Mouse (Mus musculus) thymus, postnatal 14 days (tissue): ENCODE measurements at regions not wholly inside any gene's neighbourhood (a gene's known extent, or its start where the extent isn't known, plus 50 kb on each side); places are given as distances from the start of the nearest gene placed in this dataset.
A peak's percentile ranks its signal among the peaks of the same experiment; 100 is the strongest.
"Not testable (repeated sequence)": the region's sequence is repeated elsewhere in the genome, so short reads cannot be mapped to it uniquely, and the experiment has no call there.

Source experiments
- DNase-seq: peaks from one replicate; pipeline ENCODE4 v3.0.0; 2021

DNA sequence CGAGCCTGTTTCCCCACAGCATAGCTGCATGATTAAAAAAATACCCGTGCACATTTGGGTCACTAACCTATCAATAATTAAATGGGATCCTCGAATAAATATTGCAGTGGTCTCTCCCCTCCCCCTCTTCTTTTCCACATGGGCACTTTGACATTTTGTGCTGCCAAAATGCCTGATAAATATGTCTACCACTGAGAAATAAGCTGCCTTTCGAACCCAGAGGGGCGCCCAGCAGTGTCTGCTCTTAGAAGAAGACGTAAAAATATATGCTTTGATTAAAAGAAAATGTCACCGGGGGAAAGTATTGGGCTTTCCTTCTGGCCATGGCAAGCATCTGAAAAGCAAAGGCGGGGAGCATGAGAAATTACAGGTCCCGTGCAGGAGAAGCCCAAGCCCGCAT lies 152.6 kb upstream of the Frmd4a start:
- DNase-seq, result no peak

DNA sequence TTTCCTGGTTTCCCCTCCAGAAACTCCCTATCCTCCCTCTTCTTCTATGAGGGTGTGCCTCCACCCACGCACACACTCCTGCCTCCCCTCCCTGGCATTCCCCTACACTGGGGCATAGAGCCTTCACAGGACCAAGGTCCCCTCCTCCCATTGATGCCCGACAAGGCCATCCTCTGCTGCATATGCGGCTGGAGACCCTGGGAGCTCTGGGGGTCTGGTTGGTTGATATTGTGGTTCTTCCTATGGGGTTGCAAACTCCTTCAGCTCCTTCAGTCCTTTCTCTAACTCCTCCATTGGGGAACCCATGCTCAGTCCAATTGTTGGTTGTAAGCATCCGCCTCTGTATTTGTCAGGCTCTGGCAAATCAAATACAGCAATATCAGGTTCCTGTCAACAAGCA lies 150.8 kb upstream of the Frmd4a start:
- not testable (repeated sequence) for DNase-seq

DNA sequence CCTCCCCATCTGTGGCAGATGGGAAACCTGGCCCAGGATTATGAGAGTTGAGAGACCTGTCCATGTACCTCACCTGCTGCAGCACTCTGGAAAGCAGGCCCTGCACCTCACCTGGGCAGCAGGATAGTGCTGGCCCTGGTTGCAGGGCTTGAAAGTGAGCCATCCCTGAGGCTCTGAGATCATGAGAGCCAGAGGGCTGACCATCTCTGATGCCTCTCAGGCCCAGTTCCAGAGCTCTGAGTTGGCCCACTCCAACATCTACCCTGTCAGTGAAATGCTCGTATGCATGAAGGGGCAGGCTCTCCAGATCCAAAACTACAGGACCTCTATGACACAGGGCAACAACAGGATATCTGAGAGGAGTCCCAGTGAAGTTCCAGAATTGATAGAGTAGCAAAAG lies 147.8 kb upstream of the Frmd4a start:
- no peak for DNase-seq

DNA sequence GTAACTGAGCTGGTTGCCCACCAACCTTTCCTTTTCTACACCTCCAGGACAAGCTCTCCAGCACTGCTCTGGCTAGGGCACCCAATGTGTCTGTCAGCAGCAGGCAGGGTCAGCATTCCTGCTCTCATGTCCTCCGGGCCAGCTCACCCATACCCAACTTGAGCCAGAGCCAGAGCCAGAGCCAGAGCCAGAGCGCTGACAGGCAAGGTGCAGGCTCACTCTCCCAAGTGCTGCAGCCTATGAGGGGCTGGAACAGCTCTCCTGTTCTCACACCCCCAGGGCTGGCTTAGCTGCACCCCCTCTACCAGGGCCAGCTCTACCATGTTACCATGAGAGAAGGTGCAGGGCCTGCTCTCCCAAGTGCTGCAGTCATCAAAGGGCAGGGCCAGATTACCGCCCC lies 145.8 kb upstream of the Frmd4a start:
- no peak for DNase-seq

DNA sequence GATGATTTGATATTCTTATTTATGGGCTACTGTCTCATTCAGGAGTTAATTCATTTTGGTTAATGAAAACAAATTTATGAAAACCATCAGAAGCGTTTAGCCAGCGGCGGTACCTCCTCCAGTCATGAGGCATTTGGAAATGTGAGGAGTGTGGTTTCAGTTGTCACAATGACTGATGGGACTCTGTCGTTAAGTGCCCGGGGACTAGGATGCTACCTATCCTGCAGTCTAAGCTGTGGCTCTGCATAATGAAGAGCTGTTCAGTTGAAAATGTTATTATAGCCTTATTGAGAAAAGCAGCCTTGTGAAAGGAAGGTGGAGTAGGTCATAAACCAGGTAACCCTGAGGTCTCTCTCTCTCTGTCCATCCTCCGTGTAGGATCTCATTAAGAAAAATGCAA lies 130.5 kb upstream of the Frmd4a start:
- no peak for DNase-seq

DNA sequence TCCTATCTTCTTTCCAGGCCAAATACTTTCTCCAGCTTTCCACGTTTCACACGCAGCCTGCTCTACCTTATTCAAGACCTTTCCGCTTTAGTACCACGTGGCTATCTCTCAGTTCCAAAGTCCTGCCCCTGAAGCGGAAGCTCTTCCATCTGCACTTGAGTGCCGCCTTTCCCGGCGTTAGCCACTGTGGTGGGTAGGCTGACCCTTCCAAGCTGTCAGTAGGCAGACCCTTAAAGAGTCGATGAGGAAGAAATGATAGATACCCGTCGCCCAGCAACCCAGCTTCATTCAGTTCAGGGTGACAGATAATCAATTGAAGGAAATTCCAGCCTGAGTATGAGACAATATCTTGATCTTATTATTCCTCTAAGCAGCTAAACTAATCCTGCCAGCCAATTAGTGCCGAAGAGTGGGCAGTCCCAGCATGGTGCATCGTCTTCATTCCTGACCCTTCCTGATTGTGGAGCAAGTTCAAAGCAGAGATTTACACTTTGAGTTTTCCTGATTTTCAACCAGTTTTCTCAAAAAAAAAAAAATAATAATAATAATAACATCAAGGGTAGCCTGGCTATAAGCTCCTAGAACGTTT lies 129.6 kb upstream of the Frmd4a start:
- DNase-seq, result no peak

DNA sequence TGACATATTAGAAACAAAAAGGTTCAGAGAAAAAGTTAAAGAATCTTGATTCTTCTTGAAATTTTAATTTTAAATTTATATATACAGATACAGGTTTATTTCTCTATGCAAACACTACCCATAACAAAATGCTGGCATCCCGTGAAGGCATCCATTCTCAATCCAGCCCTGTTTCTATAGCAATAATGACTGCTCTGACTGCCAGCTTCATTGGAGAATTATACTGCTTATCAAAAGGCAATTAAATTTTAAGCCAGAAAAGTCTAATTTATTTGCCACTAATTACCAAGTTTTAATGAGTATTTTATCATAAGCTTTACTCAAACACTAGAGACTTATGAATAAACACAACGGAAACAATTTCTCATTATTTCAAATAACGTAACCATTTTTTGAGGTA lies 128.1 kb upstream of the Frmd4a start:
- DNase-seq, result no peak

DNA sequence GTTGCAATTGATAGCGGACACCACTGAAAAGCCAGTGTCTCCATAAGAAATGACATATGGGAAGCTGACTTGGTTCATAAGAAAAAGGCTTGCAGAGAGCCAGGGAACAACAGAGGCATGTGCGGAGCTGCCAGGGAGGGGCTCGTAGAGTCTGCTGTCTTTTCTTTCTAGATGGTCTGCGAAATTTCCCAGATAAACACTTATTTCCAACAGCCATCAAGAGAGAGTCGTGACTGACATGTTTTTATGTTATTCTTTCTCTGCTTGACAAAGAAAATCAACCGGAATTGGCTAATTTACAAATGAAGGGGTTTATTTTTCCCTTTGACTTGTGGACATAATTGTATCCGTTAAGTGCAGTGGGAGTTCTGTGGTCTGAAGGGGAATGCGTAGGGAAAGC lies 127.1 kb upstream of the Frmd4a start:
- no peak for DNase-seq

DNA sequence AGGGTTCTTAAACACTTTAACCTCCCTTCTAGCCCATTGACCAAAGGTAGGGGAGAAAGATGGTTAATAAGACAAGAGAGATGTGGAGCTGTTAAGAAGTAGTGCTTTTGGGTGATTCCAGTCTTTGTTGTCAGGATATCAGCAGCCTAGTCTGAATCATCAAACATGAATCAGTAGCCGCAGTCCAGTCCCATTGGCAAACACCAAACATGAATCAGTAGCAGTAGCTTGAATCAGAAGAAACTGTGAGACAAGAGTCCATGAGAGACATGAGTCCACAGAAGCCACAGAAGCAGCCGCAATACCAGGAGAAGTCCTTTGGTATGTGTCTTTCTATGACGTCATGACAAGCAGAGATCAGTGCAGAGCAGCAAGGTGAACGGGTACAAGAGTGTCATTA lies 110.5 kb upstream of the Frmd4a start:
- no peak for DNase-seq

DNA sequence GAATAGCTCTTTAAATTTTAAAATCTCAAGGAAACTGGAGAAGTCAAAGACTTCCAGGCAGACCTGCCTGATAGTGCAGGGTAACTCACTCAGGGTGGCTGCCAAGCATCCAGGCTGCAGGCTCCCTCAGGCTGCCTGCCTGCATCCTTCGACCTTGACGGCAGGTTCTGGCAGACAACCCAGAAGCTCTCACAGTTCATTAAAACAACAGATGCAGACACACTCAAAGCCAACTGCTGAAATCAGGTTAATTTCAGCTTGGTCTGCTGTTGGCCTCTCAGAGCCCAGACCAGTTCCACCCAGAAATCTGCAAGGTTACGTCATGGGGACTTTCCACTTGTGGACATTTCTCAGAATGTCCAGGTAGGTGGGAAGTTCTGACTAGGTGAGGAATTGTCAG lies 109.3 kb upstream of the Frmd4a start:
- DNase-seq, result no peak

DNA sequence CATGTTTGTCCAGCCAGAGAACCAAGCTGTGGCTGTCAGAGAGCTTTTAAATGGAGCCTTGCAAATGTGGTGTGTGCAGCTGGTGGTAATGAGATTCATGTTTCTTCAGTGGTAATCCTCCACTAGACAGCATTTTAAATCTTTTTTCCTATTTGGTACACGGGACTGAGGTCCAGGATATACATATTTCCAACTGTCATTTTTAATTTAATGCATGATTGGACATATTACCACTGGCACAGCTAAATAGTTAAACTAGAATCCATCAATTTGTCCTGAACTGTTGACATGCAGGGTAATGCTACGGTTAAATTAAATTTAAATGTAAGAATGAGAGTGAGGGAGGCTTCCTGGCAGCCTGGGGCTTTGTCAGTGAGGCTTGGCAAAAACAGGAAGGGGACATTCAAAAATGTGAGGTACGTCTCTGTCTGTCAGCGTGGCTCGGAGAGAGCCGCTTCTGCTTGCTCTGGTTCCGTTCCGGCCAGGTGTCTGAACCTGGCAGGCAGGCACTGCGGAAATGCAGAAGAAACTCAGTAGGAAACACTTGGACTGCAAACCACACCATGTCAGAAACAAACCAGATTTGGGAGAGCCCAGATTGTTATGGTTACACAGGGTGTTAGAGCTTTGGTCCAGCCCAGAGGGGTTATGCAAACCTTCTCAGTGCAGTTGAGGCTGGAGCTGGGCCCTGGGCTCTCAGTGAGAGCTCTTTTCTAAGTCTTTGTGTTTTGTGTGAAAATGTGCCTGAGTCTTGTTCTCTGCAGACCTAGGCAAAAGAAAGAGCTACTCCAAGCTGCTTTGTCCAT lies 107.2 kb upstream of the Frmd4a start:
- DNase-seq, result peak; percentile 63

DNA sequence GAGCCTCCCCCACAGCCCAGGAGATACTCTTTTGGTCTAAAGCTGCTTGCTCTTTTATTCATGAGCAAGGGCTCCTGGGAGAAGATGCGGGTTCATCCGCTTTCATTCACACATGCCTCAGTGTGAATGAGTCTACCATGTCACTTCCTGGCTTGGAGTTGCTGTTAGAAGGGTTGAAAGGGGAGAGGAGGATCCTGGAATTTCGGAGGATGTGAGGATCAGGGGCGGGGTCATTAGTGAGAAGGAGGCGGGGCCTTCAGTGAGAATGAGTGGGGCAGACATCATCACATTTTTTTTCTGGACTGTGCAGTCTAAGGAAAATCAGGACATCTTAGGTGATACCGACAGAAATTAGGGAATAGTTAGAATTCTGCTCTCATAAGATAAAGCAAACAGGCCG lies 102.4 kb upstream of the Frmd4a start:
- no peak for DNase-seq

DNA sequence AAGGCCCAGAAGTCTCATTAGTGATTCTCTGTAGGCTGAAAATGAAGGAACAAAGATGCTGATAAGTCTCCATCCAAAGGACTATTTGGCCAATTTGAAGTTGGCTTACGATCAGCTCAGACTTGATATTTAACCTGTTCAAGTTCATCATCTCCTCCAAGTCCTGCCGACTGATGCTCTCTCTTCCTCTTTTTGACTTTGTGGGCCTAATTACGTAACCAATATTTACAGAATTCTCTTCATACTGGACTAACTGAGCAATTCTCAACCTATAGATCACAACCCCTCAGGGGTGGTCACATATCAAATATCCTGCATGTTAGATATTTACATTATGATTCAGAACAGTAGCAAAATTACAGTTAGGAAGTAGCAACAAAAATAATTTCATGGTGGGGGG lies 101.2 kb upstream of the Frmd4a start:
- DNase-seq, result no peak

DNA sequence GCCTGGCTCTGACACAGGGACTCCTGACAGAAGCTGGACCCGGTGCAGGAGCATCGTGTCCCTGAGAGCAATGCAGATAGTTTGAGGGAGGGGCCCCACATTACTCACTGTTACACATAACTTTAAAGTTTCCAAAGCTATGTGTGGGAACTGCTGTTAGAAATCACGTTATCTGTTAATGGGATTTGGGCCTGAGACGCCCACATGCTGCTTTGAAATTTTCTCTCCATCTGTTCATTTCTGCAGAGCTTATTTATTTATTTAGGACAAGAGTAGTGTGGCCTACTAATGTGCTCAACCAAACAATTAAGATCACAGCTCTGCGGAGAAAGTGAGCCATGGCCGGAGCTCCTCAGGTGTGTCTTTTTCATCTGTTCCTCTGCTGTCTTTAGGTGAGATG lies 99.4 kb upstream of the Frmd4a start:
- no peak for DNase-seq

DNA sequence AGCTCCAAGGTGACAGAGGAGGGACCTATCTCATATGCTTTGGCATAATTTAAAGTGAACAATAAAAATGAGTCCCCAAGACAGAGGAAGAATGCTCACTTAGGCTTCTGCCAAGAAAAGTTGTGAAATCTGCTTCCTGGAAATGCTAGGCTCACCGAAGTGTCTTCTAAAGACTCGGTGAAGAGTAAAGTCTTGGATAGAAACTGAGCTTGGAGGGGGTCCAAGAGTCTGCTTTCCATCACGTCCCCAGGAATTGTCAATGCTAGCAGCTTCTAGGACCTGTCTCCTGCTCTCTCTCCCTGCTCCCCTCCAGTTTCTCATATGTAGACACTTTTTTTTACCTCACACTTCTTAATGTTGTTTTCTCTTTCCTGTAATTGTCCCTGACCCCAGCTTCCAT lies 97.6 kb upstream of the Frmd4a start:
- no peak for DNase-seq

DNA sequence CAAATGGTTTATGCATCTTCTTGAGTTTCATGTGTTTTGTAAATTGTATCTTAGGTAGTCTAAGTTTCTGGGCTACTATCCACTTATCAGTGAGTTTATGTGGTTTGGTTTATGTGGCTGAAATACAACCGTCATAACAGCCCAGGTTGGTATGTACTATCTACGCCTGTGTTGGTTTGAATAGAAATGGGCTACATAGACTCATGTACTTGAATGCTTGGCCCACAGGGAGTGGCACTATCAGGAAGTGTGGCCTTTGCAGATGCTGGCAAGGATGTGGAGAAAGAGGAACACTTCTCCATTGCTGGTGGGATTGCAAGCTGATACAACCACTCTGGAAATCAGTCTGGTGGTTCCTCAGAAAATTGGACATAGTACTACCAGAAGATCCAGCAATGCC lies 96.4 kb upstream of the Frmd4a start:
- not testable (repeated sequence) for DNase-seq

DNA sequence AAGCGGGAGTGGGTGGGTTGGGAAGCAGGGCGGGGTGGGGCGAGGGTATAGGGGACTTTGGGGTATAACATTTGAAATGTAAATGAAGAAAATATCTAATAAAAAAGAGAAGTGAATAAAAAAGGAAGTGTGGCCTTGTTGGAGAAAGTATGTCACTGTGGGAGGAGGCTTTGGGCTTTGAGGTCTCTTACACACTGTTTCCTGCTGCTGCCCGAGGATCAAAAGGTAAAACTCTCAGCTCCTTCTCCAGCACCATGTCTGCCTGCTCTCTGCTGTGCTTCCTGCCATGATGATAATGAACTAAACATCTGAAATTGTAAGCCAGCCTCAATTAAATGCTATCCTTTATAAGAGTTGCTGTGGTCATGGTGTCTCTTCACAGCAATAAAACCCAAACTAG lies 94.8 kb upstream of the Frmd4a start:
- DNase-seq, result peak; percentile 67

DNA sequence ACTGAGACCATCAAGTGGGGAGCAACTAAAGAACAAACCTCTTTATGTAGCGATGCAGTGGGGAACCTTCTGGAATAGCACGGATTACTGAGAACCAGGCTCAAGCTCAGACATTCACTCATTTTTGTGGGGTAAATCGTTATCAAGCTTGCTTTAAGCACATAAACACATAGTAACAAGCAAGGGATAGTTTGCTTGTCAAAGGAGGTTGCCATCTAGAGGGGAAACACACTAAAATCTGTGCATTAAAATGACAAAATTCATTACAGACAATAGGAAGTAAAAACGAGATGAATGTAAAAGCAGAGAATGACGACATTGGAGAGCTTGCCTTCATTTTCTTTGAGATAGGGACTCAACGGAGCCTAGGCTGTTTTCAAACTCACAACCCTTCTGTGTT lies 92.8 kb upstream of the Frmd4a start:
- DNase-seq, result no peak

DNA sequence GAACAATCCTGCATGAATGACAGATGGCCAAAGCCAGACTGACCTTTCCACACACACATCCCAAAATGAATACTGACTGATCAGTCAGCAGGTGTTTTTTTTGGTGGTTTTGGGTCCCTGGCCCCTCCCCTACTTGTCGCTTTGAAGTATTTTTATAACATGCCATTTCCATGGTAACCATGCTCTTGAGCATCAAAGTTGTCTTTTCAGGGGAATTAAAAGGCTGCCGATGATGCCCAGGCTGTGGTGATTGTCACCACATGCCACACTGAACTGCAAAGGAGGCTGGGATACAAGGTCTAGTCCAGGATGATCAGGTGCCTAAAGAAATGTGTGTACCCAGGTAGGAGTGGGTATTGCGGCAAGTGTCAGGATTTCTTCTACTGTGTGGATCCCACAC lies 92.3 kb upstream of the Frmd4a start:
- peak; percentile 41 for DNase-seq

DNA sequence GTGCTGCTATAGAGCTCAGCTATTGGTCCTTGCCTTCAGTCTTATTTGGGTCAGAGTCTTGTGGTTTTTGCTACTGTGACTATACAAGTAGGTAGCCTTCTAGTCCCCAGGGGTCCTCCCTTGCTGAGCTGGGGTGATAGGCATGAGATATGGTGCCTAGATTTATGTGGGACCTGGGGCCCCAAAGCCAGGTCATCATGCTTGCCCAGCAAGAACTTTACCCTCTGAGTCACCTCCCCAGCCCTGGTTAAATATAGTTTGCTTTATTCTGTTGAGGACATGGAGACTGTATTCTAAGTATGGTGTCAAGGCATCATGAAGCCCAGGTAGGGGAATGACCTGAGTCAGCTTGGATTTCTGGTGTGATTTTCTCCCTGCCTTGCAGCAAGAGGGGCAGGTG lies 91.4 kb upstream of the Frmd4a start:
- peak; percentile 31 for DNase-seq

DNA sequence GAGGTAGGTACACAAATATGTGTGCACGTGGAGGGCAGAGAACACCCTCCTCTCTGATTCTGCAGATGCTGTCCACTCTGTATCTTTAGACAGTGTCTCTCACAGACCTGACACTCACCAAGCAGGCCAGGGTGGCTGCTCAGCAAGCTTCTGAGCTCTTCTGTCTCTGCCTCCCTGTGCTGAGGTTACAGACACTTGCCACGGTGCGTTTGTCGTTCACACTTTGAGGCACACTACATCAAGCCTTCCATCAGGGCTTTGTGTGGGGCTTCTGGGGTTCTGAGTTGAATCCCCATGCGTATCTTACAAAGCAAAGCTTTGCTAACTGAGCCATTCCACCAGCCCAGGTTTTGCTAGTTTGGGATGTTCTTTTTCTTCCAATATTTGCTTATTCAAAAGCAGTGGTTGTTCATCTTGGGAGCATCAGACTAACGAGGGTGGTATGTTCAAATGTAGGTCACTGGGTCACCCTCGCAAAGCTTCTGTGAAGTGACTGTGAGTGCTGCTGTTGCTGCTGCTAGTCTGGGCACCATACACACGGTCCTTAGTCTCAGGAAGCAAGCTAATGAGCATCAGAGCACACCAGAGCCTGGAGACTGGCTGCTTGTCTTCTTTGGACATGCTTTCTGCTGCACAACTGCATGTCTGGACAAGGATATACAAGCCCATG lies 90.2 kb upstream of the Frmd4a start:
- DNase-seq, result peak; percentile 69

DNA sequence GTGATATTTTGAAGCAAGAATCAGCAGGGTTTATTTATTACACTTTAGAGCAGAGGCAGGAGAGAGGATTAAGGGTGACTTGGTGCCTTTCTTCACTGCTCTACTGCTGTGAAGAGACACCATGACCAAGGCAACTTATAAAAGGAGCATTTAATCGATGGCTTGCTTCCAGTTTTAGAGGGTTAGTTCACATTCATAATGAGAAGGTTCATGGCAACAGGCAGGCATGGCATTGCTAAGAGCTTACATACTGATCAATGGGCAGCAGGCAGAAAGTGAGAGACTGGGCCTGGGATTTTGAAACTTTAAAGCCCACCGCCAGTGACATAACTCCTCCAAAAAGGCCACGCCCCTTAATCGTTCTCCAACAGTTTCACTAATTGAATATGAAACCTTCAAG lies 89.7 kb upstream of the Frmd4a start:
- peak; percentile 21 for DNase-seq

DNA sequence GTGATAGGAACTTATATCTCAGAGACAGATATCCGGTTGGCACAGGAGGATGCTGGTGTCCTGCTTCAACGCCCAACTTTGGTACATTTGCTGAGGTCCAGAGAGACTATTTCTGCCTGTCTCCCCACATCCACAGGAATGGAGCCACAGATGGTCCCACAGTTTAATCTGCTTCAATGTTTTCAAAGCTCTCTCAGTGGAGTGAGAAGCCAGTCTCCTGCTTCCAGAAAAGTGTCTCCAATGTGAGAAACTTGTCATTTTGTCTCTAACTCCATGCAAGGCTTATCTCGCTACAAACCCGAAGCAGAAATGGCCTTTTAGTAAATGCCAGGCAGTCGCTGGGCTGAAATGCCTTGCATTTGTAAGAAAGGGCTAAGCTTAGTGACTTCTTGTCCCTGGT lies 86.9 kb upstream of the Frmd4a start:
- no peak for DNase-seq

DNA sequence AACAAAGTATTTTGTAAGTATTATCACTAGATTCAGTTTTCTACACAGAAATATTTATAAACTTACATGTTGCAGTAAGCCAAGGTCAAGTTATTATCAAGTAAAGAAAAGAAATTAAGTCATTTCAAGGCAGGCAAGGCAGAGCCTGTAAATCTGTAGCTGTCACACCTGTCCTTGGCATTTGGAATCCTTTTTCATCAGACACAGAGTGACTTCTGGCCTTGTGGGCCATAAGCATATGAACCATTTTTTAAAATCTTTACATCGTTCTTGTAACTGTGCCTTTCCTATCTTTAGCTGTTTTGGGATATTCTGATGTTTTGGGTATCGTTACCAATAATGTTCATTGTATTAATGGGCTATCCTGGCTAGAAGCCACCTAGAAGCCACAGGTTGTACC lies 76.7 kb upstream of the Frmd4a start:
- no peak for DNase-seq

DNA sequence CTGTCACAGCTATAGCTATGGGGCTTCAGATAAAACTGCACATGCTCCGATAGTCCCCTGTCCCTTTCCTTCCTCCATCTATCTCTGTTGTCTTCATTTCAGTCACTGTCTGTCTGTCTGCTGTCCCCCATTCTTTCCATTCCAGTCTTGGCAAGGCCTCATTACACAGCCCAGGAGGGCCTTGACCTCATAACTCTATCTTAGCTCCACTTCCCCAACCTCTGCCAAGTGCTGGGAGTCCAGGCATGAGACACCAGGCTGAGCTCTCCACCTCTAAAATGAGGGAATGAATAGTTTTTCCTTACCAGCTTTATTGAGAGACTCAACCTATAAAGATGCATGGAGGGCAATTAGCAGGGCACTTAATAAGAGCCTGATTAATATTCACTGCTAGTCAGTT lies 76.0 kb upstream of the Frmd4a start:
- DNase-seq, result no peak
